Comparison of ENCODE assay signal across 8 mouse cellular contexts in the genomic region with DNA sequence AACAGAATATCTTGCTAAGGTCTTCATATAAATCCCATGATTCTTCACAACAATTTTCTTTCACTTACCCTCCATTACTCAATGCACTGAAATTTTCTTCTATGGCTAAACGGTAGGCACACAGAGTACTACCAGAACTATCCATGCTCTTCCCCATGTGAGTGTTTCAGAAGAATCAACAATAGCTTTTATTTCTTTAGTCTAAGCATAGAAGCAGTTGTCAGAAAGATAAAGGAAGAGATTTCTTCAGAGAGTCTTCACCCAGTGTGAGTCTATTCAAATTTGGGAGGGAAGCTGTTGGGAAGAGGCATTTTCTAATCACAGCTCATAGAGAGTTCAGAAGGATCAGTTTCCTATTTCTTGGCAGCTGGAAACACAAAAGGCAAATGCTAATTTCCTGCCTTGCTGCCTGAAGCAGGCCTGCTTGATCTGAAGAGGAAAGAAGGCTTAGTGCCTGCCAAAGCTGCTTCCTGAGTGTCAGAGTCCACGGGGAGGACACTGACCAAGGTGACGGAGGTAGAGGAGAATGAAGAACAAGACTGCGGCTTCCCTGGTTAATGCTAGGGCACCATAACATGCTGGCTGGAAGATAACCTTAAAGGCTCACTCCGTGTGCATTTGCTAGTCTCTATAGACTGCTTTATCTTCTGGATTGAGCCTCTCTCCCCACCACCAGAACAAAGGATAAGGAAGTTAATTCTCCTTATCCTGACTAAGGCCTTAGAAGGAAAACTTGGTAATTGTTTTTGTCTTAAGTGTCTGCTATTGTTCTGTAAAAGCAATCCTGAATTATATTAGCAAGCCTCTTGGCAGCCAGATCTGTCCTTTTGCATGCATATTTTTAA.
DNase-seq lines count a peak whose midpoint lies in the region; ATAC-seq and TF ChIP-seq lines count a peak whose summit lies in the region.

No protein-coding gene starts in this region.

- peaks cover 4% of the 10 kb centered on the region for H3K4me1 ChIP-seq in heart, adult 2 months (ENCODE audit: control insufficient read depth, insufficient read depth, low read length)
- no peaks in the 10 kb centered on the region for H3K4me1 ChIP-seq in heart, embryonic 10.5 days
- peaks cover 6% of the 10 kb centered on the region; the same call in 1 of the 2 replicates for H3K4me1 ChIP-seq in embryonic facial prominence, embryonic 13.5 days
- H3K4me1 ChIP-seq in hindbrain, embryonic 13.5 days (replicated peaks): peaks cover 14% of the 10 kb centered on the region

- no peaks in the 10 kb centered on the region for H3K79me2 ChIP-seq in heart, adult 2 months (replicated peaks; ENCODE audit: control insufficient read depth, insufficient read depth, low read length)

- intact Hi-C loops in heart, adult 2 months (cut with DNase I): loop anchor here (5.0 kb wide), 1 partner anchor 49 kb away; no protein-coding TSS in a partner anchor

- TF ChIP-seq POLR2A in heart, adult 2 months (IDR thresholded peaks at IDR 0.05; ENCODE audit: insufficient read depth, low read depth, low read length): no peak

- no peak for TF ChIP-seq EP300 in heart, adult 2 months (IDR thresholded peaks at IDR 0.05; ENCODE audit: insufficient read depth, low read depth, low read length)

- no peak for TF ChIP-seq CTCF in heart, adult 2 months (IDR thresholded peaks at IDR 0.05)

- H3K4me2 ChIP-seq in embryonic facial prominence, embryonic 13.5 days: no peak overlapping the region
- H3K4me2 ChIP-seq in hindbrain, embryonic 13.5 days: no peak overlapping the region

- H3K27ac ChIP-seq in heart, adult 2 months: no peak overlapping the region
- H3K27ac ChIP-seq in heart, embryonic 10.5 days: no peak overlapping the region
- H3K27ac ChIP-seq in embryonic facial prominence, embryonic 13.5 days: peak overlapping the region; percentile 28; the same call in 1 of the 2 replicates
- peak overlapping the region; percentile 25; the same call in 1 of the 2 replicates for H3K27ac ChIP-seq in hindbrain, embryonic 13.5 days

- 23% methylated on average over 5 of the region's 5 CpGs for WGBS in heart, adult 2 months
- WGBS in heart, embryonic 10.5 days: 21% methylated on average over 5 of the region's 5 CpGs
- 22% methylated on average over 5 of the region's 5 CpGs for WGBS in embryonic facial prominence, embryonic 13.5 days
- WGBS in hindbrain, embryonic 13.5 days: 9% methylated on average over 5 of the region's 5 CpGs

- H3K4me3 ChIP-seq in heart, adult 2 months: no peak overlapping the region
- no peak overlapping the region for H3K4me3 ChIP-seq in heart, embryonic 10.5 days
- H3K4me3 ChIP-seq in embryonic facial prominence, embryonic 13.5 days: no peak overlapping the region
- no peak overlapping the region for H3K4me3 ChIP-seq in hindbrain, embryonic 13.5 days

- no peaks in the 10 kb centered on the region for H3K27me3 ChIP-seq in heart, adult 2 months (ENCODE audit: control insufficient read depth, insufficient read depth, low read length)
- H3K27me3 ChIP-seq in heart, embryonic 10.5 days (ENCODE audit: insufficient read depth, poor library complexity, severe bottlenecking): no peaks in the 10 kb centered on the region
- H3K27me3 ChIP-seq in embryonic facial prominence, embryonic 13.5 days: no peaks in the 10 kb centered on the region
- no peaks in the 10 kb centered on the region for H3K27me3 ChIP-seq in hindbrain, embryonic 13.5 days

- H3K9me3 ChIP-seq in heart, embryonic 10.5 days: no peaks in the 10 kb centered on the region
- no peaks in the 10 kb centered on the region for H3K9me3 ChIP-seq in embryonic facial prominence, embryonic 13.5 days
- H3K9me3 ChIP-seq in hindbrain, embryonic 13.5 days: no peaks in the 10 kb centered on the region

- H3K9ac ChIP-seq in heart, adult 2 months (ENCODE audit: low read depth, low read length): no peak overlapping the region
- H3K9ac ChIP-seq in embryonic facial prominence, embryonic 13.5 days: no peak overlapping the region
- H3K9ac ChIP-seq in hindbrain, embryonic 13.5 days: no peak overlapping the region

- ATAC-seq in embryonic facial prominence, embryonic 13.5 days (ENCODE audit: insufficient number of reproducible peaks, insufficient read depth, low FRiP score, low TSS enrichment, low read depth): no peak
- peak; percentile 63; the same call in 1 of the 2 replicates for ATAC-seq in hindbrain, embryonic 13.5 days (ENCODE audit: low FRiP score)

- DNase-seq in heart, adult 2 months: peak; percentile 17 to 20
- no peak for DNase-seq in heart, embryonic 10.5 days (ENCODE audit: low spot score)
- peak; percentile 8 for DNase-seq in mesoderm, embryonic 11.5 days (ENCODE audit: low read depth, low spot score)
- no peak for DNase-seq in frontal cortex, postnatal 10 days (ENCODE audit: low spot score in 2 of 2)
- no peak for DNase-seq in left cerebral cortex, adult 9 months (ENCODE audit: low spot score in 2 of 2)
- DNase-seq in gastrocnemius, postnatal 25 days: no peak

- no peaks in the 10 kb centered on the region for H3K36me3 ChIP-seq in heart, adult 2 months (ENCODE audit: control insufficient read depth, insufficient read depth, low read length)
- no peaks in the 10 kb centered on the region for H3K36me3 ChIP-seq in heart, embryonic 10.5 days
- no peaks in the 10 kb centered on the region for H3K36me3 ChIP-seq in embryonic facial prominence, embryonic 13.5 days
- no peaks in the 10 kb centered on the region for H3K36me3 ChIP-seq in hindbrain, embryonic 13.5 days

Comparison
In these comparisons a context has a peak if more than half of its experiments do, and no peak if none do; other contexts are left out.
1. DNase-seq: peak in heart, adult 2 months (2 of 2) and mesoderm, embryonic 11.5 days (single experiment); none in heart, embryonic 10.5 days (single experiment), frontal cortex, postnatal 10 days (0 of 2), left cerebral cortex, adult 9 months (0 of 2) and gastrocnemius, postnatal 25 days (single experiment).
2. H3K27ac ChIP-seq: peak in embryonic facial prominence, embryonic 13.5 days (single experiment) and hindbrain, embryonic 13.5 days (single experiment); none in heart, adult 2 months (single experiment) and heart, embryonic 10.5 days (single experiment).